In genomic region chr3:144162156-144162555, GRCm38 (mm10) we compare ENCODE assay signal across 27 mouse cellular contexts. TPM values are rescaled to one million over a fixed set of nuclear protein-coding genes. Genes with fewer than 3 reads are reported as not detected.
DNase-seq lines count a peak whose midpoint lies in the region; ATAC-seq and TF ChIP-seq lines count a peak whose summit lies in the region.
"Had no signal": no experiment of that assay in that cellular context is flagged by ENCODE, and none has a peak within 500 bp of the region (broad histone marks: within the 10 kb centered on the region; RNA-seq: fewer than 3 reads in every experiment).

No protein-coding gene starts in this region.

- H3K79me2 ChIP-seq in heart, adult 2 months (replicated peaks; ENCODE audit: control insufficient read depth, insufficient read depth, low read length): no peaks in the 10 kb centered on the region

- no peaks in the 10 kb centered on the region for H3K9me3 ChIP-seq in heart, embryonic 12.5 days (replicated peaks)
- no peaks in the 10 kb centered on the region for H3K9me3 ChIP-seq in heart, postnatal 0 days (replicated peaks; ENCODE audit: control insufficient read depth, low read length)
- no peaks in the 10 kb centered on the region for H3K9me3 ChIP-seq in limb, embryonic 10.5 days (replicated peaks)
- H3K9me3 ChIP-seq in neural tube, embryonic 15.5 days (replicated peaks): no peaks in the 10 kb centered on the region
- H3K9me3 ChIP-seq: hindbrain, embryonic 12.5 days; liver, embryonic 15.5 days; neural tube, embryonic 13.5 days; stomach, embryonic 15.5 days had no signal

- no peak overlapping the region for H3K9ac ChIP-seq in heart, embryonic 12.5 days
- no peak overlapping the region for H3K9ac ChIP-seq in heart, adult 2 months (ENCODE audit: low read depth, low read length)
- no peak overlapping the region for H3K9ac ChIP-seq in heart, postnatal 0 days (replicated peaks; ENCODE audit: low read depth, low read length)
- no peak overlapping the region for H3K9ac ChIP-seq in neural tube, embryonic 15.5 days (replicated peaks)
- H3K9ac ChIP-seq: hindbrain, embryonic 12.5 days; liver, embryonic 15.5 days; lung, embryonic 14.5 days; neural tube, embryonic 13.5 days; stomach, embryonic 15.5 days had no signal

- TF ChIP-seq POLR2A in heart, adult 2 months (IDR thresholded peaks at IDR 0.05; ENCODE audit: insufficient read depth, low read depth, low read length): no peak

- no peaks in the 10 kb centered on the region for H3K27me3 ChIP-seq in heart, embryonic 12.5 days (replicated peaks)
- no peaks in the 10 kb centered on the region for H3K27me3 ChIP-seq in heart, adult 2 months (ENCODE audit: control insufficient read depth, insufficient read depth, low read length)
- no peaks in the 10 kb centered on the region for H3K27me3 ChIP-seq in heart, postnatal 0 days (ENCODE audit: control insufficient read depth, insufficient read depth, low read length)
- no peaks in the 10 kb centered on the region for H3K27me3 ChIP-seq in limb, embryonic 10.5 days (ENCODE audit: low read depth, poor library complexity, severe bottlenecking)
- H3K27me3 ChIP-seq in neural tube, embryonic 15.5 days (replicated peaks): no peaks in the 10 kb centered on the region
- H3K27me3 ChIP-seq: hindbrain, embryonic 12.5 days; liver, embryonic 15.5 days; neural tube, embryonic 13.5 days; stomach, embryonic 15.5 days had no signal

- H3K4me2 ChIP-seq in heart, embryonic 12.5 days: peak overlapping the region; percentile 33; the same call in 1 of the 2 replicates
- 0 out of 2 replicates have a peak overlapping the region, but pooled peaks have one; percentile 12 for H3K4me2 ChIP-seq in heart, postnatal 0 days (ENCODE audit: low read depth, low read length)
- no peak overlapping the region for H3K4me2 ChIP-seq in neural tube, embryonic 15.5 days
- H3K4me2 ChIP-seq: hindbrain, embryonic 12.5 days; liver, embryonic 15.5 days; lung, embryonic 14.5 days; neural tube, embryonic 13.5 days; stomach, embryonic 15.5 days had no signal

- no peak overlapping the region for H3K27ac ChIP-seq in heart, embryonic 12.5 days (ENCODE audit: poor library complexity, severe bottlenecking)
- H3K27ac ChIP-seq in heart, adult 2 months: no peak overlapping the region
- H3K27ac ChIP-seq in heart, postnatal 0 days (ENCODE audit: low read depth): no peak overlapping the region
- no peak overlapping the region for H3K27ac ChIP-seq in limb, embryonic 10.5 days
- no peak overlapping the region for H3K27ac ChIP-seq in neural tube, embryonic 15.5 days (replicated peaks)
- H3K27ac ChIP-seq: hindbrain, embryonic 12.5 days; hindbrain, postnatal 0 days; liver, embryonic 15.5 days; neural tube, embryonic 13.5 days; stomach, embryonic 15.5 days had no signal

- no peak for TF ChIP-seq CTCF in heart, adult 2 months (IDR thresholded peaks at IDR 0.05)
- no peak for TF ChIP-seq CTCF in heart, postnatal 0 days (IDR thresholded peaks at IDR 0.05; ENCODE audit: low read depth)

- ATAC-seq in heart, embryonic 12.5 days (ENCODE audit: insufficient number of reproducible peaks, low FRiP score): no peak
- ATAC-seq in heart, postnatal 0 days (ENCODE audit: insufficient read depth, low read depth): no peak
- no peak for ATAC-seq in neural tube, embryonic 15.5 days (ENCODE audit: low FRiP score)
- ATAC-seq: forebrain, embryonic 14.5 days; hindbrain, postnatal 0 days had no signal

- TF ChIP-seq EP300 in heart, adult 2 months (IDR thresholded peaks at IDR 0.05; ENCODE audit: insufficient read depth, low read depth, low read length): no peak
- no peak for TF ChIP-seq EP300 in heart, postnatal 0 days (IDR thresholded peaks at IDR 0.05; ENCODE audit: low read depth)

- no peaks in the 10 kb centered on the region for H3K36me3 ChIP-seq in heart, embryonic 12.5 days
- H3K36me3 ChIP-seq in heart, adult 2 months (ENCODE audit: control insufficient read depth, insufficient read depth, low read length): no peaks in the 10 kb centered on the region
- H3K36me3 ChIP-seq in heart, postnatal 0 days (replicated peaks; ENCODE audit: control insufficient read depth, insufficient read depth, low read length): no peaks in the 10 kb centered on the region
- H3K36me3 ChIP-seq in limb, embryonic 10.5 days: no peaks in the 10 kb centered on the region
- H3K36me3 ChIP-seq in neural tube, embryonic 15.5 days: no peaks in the 10 kb centered on the region
- H3K36me3 ChIP-seq: hindbrain, embryonic 12.5 days; liver, embryonic 15.5 days; neural tube, embryonic 13.5 days; stomach, embryonic 15.5 days had no signal

- peaks cover 17% of the 10 kb centered on the region for H3K4me1 ChIP-seq in heart, embryonic 12.5 days (replicated peaks)
- H3K4me1 ChIP-seq in heart, adult 2 months (ENCODE audit: control insufficient read depth, insufficient read depth, low read length): no peaks in the 10 kb centered on the region; the same call in none of the 2 replicates
- peaks cover 9% of the 10 kb centered on the region; the same call in 1 of the 2 replicates for H3K4me1 ChIP-seq in heart, postnatal 0 days (ENCODE audit: control insufficient read depth, insufficient read depth)
- peaks cover 39% of the 10 kb centered on the region for H3K4me1 ChIP-seq in limb, embryonic 10.5 days
- peaks cover 2% of the 10 kb centered on the region; the same call in 1 of the 2 replicates for H3K4me1 ChIP-seq in neural tube, embryonic 15.5 days
- H3K4me1 ChIP-seq: hindbrain, embryonic 12.5 days; liver, embryonic 15.5 days; neural tube, embryonic 13.5 days; stomach, embryonic 15.5 days had no signal

- WGBS in heart, embryonic 12.5 days: 11% methylated on average over 8 of the region's 8 CpGs
- WGBS in heart, adult 2 months: 11% methylated on average over 8 of the region's 8 CpGs
- WGBS in heart, postnatal 0 days: 17% methylated on average over 8 of the region's 8 CpGs
- 24% methylated on average over 8 of the region's 8 CpGs for WGBS in limb, embryonic 10.5 days
- 70% methylated on average over 8 of the region's 8 CpGs for WGBS in neural tube, embryonic 15.5 days

- DNase-seq in heart, adult 2 months: no peak
- no peak for DNase-seq in heart, postnatal 0 days (ENCODE audit: low spot score)
- no peak for DNase-seq in heart, postnatal 14 days
- DNase-seq in MN1 (ENCODE audit: low spot score): peak; percentile 60
- peak; percentile 81 for DNase-seq in Muller cell, postnatal 12 days (ENCODE audit: inconsistent ontology term)
- no peak for DNase-seq in limb, embryonic 10.5 days (ENCODE audit: low spot score)
- DNase-seq: adrenal gland, adult 8-10 months; B cell, adult 2 months; cerebellum, adult 8-10 months; cerebellum, postnatal 25 days; gastrocnemius, postnatal 25 days; kidney, adult 11 months; kidney, postnatal 14 days; layer of hippocampus, adult 9-11 months; liver; lung, embryonic 14.5 days; lung, postnatal 14 days; right cerebral cortex, postnatal 25 days; thymus, postnatal 14 days had no signal

- intact Hi-C loops in heart, adult 2 months (cut with DNase I): no loop called here
- intact Hi-C loops in heart, postnatal 14 days (cut with DNase I): no loop called here

- H3K4me3 ChIP-seq in heart, embryonic 12.5 days: no peak overlapping the region
- no peak overlapping the region for H3K4me3 ChIP-seq in heart, adult 2 months
- no peak overlapping the region for H3K4me3 ChIP-seq in heart, postnatal 0 days (ENCODE audit: low read depth, low read length)
- no peak overlapping the region for H3K4me3 ChIP-seq in limb, embryonic 10.5 days
- no peak overlapping the region for H3K4me3 ChIP-seq in neural tube, embryonic 15.5 days (replicated peaks)
- H3K4me3 ChIP-seq: hindbrain, embryonic 12.5 days; liver, embryonic 15.5 days; neural tube, embryonic 13.5 days; stomach, embryonic 15.5 days had no signal

RNA-seq across cellular contexts. Expression of gene Lmo4, which starts 42.9 kb away (rescaled TPM):
- 44.9 and 45.9 TPM in 2 replicates for polyA plus RNA-seq in heart, embryonic 12.5 days (2016; fragmentation: Nextera tagmentation; extraction: Ambion mirVana)
- 10 to 100 TPM; 29.0 to 34.3 TPM for total RNA-seq in heart, adult 2 months (2021)
- 33.8 and 49.4 TPM in 2 replicates for polyA plus RNA-seq in heart, adult 2 months (2012; rRNA removed)
- 61.9 and 65.8 TPM in 2 replicates for total RNA-seq in heart, postnatal 0 days (2014; rRNA removed; ENCODE audit: low replicate concordance)
- 34.7 and 38.9 TPM in 2 replicates for polyA plus RNA-seq in heart, postnatal 0 days (2015; fragmentation: Nextera tagmentation; extraction: Ambion mirVana)
- 10 to 100 TPM; 33.2 to 34.5 TPM for total RNA-seq in heart, postnatal 14 days (2021)
- 45.9 and 56.6 TPM in 2 replicates for polyA plus RNA-seq in limb, embryonic 10.5 days (2016; fragmentation: Nextera tagmentation; extraction: Ambion mirVana)
- 82.3 and 96.5 TPM in 2 replicates for polyA plus RNA-seq in neural tube, embryonic 15.5 days (2015; fragmentation: Nextera tagmentation; extraction: Ambion mirVana)

Comparison
In these comparisons a context has a peak if more than half of its experiments do, and no peak if none do; other contexts are left out.
1. DNase-seq: peak in MN1 (single experiment) and Muller cell, postnatal 12 days (single experiment); none in heart, adult 2 months (0 of 2), heart, postnatal 0 days (single experiment), heart, postnatal 14 days (0 of 2) and limb, embryonic 10.5 days (single experiment).